Mouse (Mus musculus) testis, adult 2 months (tissue): Measurements from ENCODE around the gene Tbc1d9.

ENCODE experiments used
- CTCF ChIP-seq: fragments of 200-500 bp; IDR thresholded peaks from 2 replicates; pipeline ENCODE4 v1.5.1; 2012; ENCODE audit warnings: low read depth, mild to moderate bottlenecking, inconsistent platforms, low read length, moderate library complexity; ENCODE audit not compliant: control insufficient read depth, insufficient read depth, insufficient replicate concordance
- POLR2A ChIP-seq: fragments of 200-500 bp; IDR thresholded peaks from 2 replicates; pipeline ENCODE4 v1.6.1; 2012; ENCODE audit warnings: low read depth, mild to moderate bottlenecking, inconsistent platforms, low read length, moderate library complexity; ENCODE audit not compliant: control insufficient read depth

- TF ChIP-seq POLR2A (no peak), CTCF (no peak)
Measured at GRCm38 (mm10) chr8:83144601-83145000, 20.6 kb upstream of the Tbc1d9 start.
